Mouse (Mus musculus): ENCODE data around the gene Ggcx.

DNA sequence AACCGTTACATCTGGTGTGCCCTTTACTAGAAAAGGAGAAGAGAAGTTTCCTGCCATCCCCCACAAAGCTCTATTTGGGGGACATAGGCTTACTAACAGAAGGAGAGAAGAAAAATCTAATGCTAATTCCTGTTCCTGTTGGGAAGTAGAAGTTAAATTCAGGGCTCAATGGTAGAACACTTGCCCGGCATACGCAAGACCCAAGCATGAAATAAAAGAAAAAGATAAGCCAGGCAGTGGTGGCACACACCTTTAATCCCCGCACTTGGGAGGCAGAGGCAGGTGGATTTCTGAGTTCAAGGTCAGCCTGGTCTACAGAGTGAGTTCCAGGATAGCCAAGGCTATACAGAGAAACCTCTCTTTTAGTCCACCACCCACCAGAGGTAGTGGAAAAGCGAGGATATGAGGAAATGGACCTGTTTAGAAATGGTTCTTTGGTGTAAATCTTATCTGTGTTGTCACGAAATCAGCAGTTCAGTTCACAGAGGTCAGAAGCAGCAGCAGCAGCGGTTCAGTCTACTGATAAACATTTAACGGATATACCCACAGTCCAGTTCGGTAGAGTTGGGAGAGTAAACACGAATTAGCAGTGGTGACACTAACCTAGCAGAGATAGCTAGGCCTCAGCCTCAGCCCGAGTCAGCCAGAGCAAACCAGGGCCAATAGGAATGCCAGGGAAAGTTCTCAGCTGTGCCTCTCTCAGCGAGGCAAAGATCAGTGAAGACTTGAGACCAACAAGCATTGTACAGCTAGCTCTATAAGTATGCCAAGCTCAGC is 65.7 kb downstream of the Ggcx start:
- no peak for TF ChIP-seq CTCF (IDR thresholded peaks at IDR 0.05; ENCODE audit: control insufficient read depth, insufficient read depth, low read length)
- TF ChIP-seq POLR2A (IDR thresholded peaks at IDR 0.05; ENCODE audit: borderline replicate concordance, control insufficient read depth, low read depth, low read length), result no peak

Data from bone marrow, adult 2 months (tissue).